Comparison of ENCODE assay signal across 12 mouse cellular contexts in the genomic region with DNA sequence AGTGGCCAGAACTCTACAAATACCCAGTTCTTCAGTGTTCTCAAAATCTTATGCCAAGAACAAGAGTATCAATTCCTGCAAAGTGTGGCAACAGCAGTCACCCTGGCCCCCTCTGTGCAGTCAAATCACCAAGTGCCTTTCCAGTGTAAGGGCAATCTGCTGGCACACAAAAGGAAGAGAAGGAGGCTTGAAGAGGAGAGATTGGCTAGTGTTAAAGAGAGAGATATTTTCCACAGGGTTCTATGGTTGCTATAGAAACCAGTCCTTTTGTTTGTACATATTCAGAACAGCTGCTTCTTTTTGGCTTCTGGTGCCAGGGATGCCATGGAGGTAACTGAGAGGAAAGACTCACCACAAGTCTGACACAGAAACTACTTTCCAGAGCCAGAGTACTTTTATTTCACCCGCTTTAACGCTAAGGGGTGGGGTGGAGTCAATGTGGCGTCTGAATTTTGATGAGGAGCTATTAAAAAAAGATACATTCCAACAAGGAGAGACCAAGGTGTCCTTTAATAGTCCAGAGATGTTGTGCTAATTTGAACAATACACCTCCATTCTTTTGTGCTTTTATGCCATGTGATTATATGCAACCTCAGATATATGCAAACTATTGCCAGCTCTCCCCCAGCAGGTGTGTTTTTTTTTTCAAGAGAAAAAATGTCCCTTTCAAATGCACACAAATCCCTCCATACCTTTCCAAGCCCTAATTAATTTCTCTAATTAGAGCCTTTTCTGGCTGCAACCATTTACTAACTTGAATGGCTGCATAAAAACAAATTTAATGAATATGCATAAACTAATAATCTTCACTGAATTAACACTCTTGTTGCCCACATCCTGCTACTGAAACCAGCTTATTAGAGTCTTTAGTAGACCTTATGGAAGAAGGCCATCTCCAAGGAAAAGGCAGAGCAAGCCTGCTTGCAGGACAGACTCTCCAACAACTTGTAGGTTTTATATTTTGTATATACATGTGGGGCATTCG.
A peak's percentile ranks its signal among the peaks of the same experiment; 100 is the strongest.
DNase-seq lines count a peak whose midpoint lies in the region; ATAC-seq lines count a peak whose summit lies in the region.
"Had no signal": no experiment of that assay in that cellular context is flagged by ENCODE, and none has a peak within 500 bp of the region (broad histone marks: within the 10 kb centered on the region; RNA-seq: fewer than 3 reads in every experiment).

No protein-coding gene starts in this region.

- intact Hi-C loops in left cerebral cortex, postnatal 4 days (cut with DNase I): no loop called here
- intact Hi-C loops in left cerebral cortex, postnatal 10 days (cut with DNase I): no loop called here
- intact Hi-C loops in gastrocnemius, postnatal 36 days (cut with DNase I): no loop called here

- H3K4me3 ChIP-seq in forebrain, embryonic 10.5 days: no peak overlapping the region
- H3K4me3 ChIP-seq in hindbrain, embryonic 16.5 days (ENCODE audit: low read length): no peak overlapping the region
- no peak overlapping the region for H3K4me3 ChIP-seq in neural tube, embryonic 15.5 days (replicated peaks)
- no peak overlapping the region for H3K4me3 ChIP-seq in heart, embryonic 10.5 days
- H3K4me3 ChIP-seq: heart, adult 2 months; intestine, embryonic 15.5 days had no signal

- H3K27me3 ChIP-seq in forebrain, embryonic 10.5 days (ENCODE audit: poor library complexity, severe bottlenecking): no peaks in the 10 kb centered on the region
- H3K27me3 ChIP-seq in hindbrain, embryonic 16.5 days (replicated peaks; ENCODE audit: control insufficient read depth, insufficient read depth, low read length): no peaks in the 10 kb centered on the region
- no peaks in the 10 kb centered on the region for H3K27me3 ChIP-seq in neural tube, embryonic 15.5 days (replicated peaks)
- no peaks in the 10 kb centered on the region for H3K27me3 ChIP-seq in heart, embryonic 10.5 days (ENCODE audit: insufficient read depth, poor library complexity, severe bottlenecking)
- H3K27me3 ChIP-seq: intestine, embryonic 15.5 days had no signal

- H3K9me3 ChIP-seq in forebrain, embryonic 10.5 days: no peaks in the 10 kb centered on the region
- H3K9me3 ChIP-seq in hindbrain, embryonic 16.5 days (ENCODE audit: control insufficient read depth, low read length): no peaks in the 10 kb centered on the region
- no peaks in the 10 kb centered on the region; the same call in 1 of the 2 replicates for H3K9me3 ChIP-seq in neural tube, embryonic 15.5 days (replicated peaks)
- H3K9me3 ChIP-seq in heart, embryonic 10.5 days: no peaks in the 10 kb centered on the region
- H3K9me3 ChIP-seq: intestine, embryonic 15.5 days had no signal

- peak; percentile 92 for ATAC-seq in hindbrain, embryonic 16.5 days
- ATAC-seq in neural tube, embryonic 15.5 days (ENCODE audit: low FRiP score): peak; percentile 90
- ATAC-seq: intestine, embryonic 15.5 days had no signal

- no peak overlapping the region for H3K9ac ChIP-seq in hindbrain, embryonic 16.5 days (ENCODE audit: low read depth, low read length)
- H3K9ac ChIP-seq in neural tube, embryonic 15.5 days (replicated peaks): no peak overlapping the region
- H3K9ac ChIP-seq: intestine, embryonic 15.5 days; liver, embryonic 14.5 days had no signal

- 0 out of 2 replicates have a peak overlapping the region, but pooled peaks have one; percentile 5 for H3K27ac ChIP-seq in forebrain, embryonic 10.5 days
- peak overlapping the region; percentile 16; the same call in 1 of the 2 replicates for H3K27ac ChIP-seq in hindbrain, embryonic 16.5 days (ENCODE audit: low read depth, low read length)
- peak overlapping the region; percentile 43 for H3K27ac ChIP-seq in neural tube, embryonic 15.5 days (replicated peaks)
- no peak overlapping the region for H3K27ac ChIP-seq in heart, embryonic 10.5 days
- H3K27ac ChIP-seq: heart, adult 2 months; intestine, embryonic 15.5 days; liver, embryonic 14.5 days had no signal

- no peaks in the 10 kb centered on the region for H3K36me3 ChIP-seq in forebrain, embryonic 10.5 days (replicated peaks)
- H3K36me3 ChIP-seq in hindbrain, embryonic 16.5 days (ENCODE audit: control insufficient read depth, insufficient read depth, low read length): no peaks in the 10 kb centered on the region
- no peaks in the 10 kb centered on the region for H3K36me3 ChIP-seq in neural tube, embryonic 15.5 days
- H3K36me3 ChIP-seq in heart, embryonic 10.5 days: no peaks in the 10 kb centered on the region
- H3K36me3 ChIP-seq: intestine, embryonic 15.5 days had no signal

- H3K4me1 ChIP-seq in forebrain, embryonic 10.5 days: peaks cover 14% of the 10 kb centered on the region
- peaks cover 6% of the 10 kb centered on the region for H3K4me1 ChIP-seq in hindbrain, embryonic 16.5 days (ENCODE audit: control insufficient read depth, insufficient read depth, low read depth, low read length)
- H3K4me1 ChIP-seq in neural tube, embryonic 15.5 days: peaks cover 10% of the 10 kb centered on the region
- peaks cover 4% of the 10 kb centered on the region; the same call in 1 of the 2 replicates for H3K4me1 ChIP-seq in heart, embryonic 10.5 days
- H3K4me1 ChIP-seq: intestine, embryonic 15.5 days had no signal

- WGBS in forebrain, embryonic 10.5 days: 69% methylated on average over 4 of the region's 4 CpGs
- WGBS in hindbrain, embryonic 16.5 days: 36% methylated on average over 4 of the region's 4 CpGs
- 37% methylated on average over 4 of the region's 4 CpGs for WGBS in neural tube, embryonic 15.5 days
- WGBS in heart, embryonic 10.5 days: 68% methylated on average over 4 of the region's 4 CpGs

- DNase-seq in left cerebral cortex, postnatal 4 days: peak; percentile 4
- DNase-seq in left cerebral cortex, postnatal 10 days (ENCODE audit: extremely low spot score in 1 of 2, low spot score in 2 of 2): no peak
- peak; percentile 17 for DNase-seq in forebrain, embryonic 10.5 days (ENCODE audit: extremely low spot score, low spot score)
- DNase-seq in heart, embryonic 10.5 days (ENCODE audit: low spot score): no peak
- no peak for DNase-seq in kidney, postnatal 36 days
- DNase-seq in gastrocnemius, postnatal 36 days: no peak
- DNase-seq: cerebellum, postnatal 36 days; heart, adult 2 months had no signal

- peak overlapping the region; percentile 5; the same call in 1 of the 2 replicates for H3K4me2 ChIP-seq in hindbrain, embryonic 16.5 days (ENCODE audit: low read length)
- peak overlapping the region; percentile 15; the same call in 1 of the 2 replicates for H3K4me2 ChIP-seq in neural tube, embryonic 15.5 days
- H3K4me2 ChIP-seq: intestine, embryonic 15.5 days had no signal

Comparison
In these comparisons a context has a peak if more than half of its experiments do, and no peak if none do; other contexts are left out.
1. DNase-seq: peak in left cerebral cortex, postnatal 4 days (single experiment) and forebrain, embryonic 10.5 days (single experiment); none in left cerebral cortex, postnatal 10 days (0 of 2), heart, embryonic 10.5 days (single experiment), kidney, postnatal 36 days (0 of 2) and gastrocnemius, postnatal 36 days (0 of 2).